Mouse (Mus musculus) ES-E14 (cell line): ENCODE data around the gene Lrmda. TPM values are rescaled to one million over a fixed set of nuclear protein-coding genes. Genes with fewer than 3 reads are reported as not detected.

ENCODE experiments used
- DNase-seq: peaks from one replicate; pipeline ENCODE4 v3.0.0-alpha.2; 2013; ENCODE audit warnings: low read depth, low spot score
- H3K27ac ChIP-seq: 2 replicates; pipeline ENCODE4 v1.5.1; 2012; ENCODE audit warnings: low read depth, mild to moderate bottlenecking, low read length, moderate library complexity, mixed read lengths; ENCODE audit not compliant: poor library complexity, insufficient read depth, severe bottlenecking
- H3K36me3 ChIP-seq: 2 replicates; pipeline ENCODE4 v1.6.1; 2012; ENCODE audit warnings: mild to moderate bottlenecking, low read length, moderate library complexity, mixed read lengths; ENCODE audit not compliant: control insufficient read depth, poor library complexity, insufficient read depth, severe bottlenecking
- H3K4me1 ChIP-seq, 2 experiments: fragments of 150-350 bp in 1 of 2; sonication (generic) in 1 of 2; 2 replicates each; pipeline ENCODE4 v1.6.1; 2012; ENCODE audit warnings: low read length in 2 of 2, mild to moderate bottlenecking in 1 of 2, mixed read lengths in 1 of 2; ENCODE audit not compliant: control insufficient read depth in 2 of 2, insufficient read depth in 2 of 2, poor library complexity in 1 of 2
- H3K4me3 ChIP-seq, 2 experiments: fragments of 150-350 bp in 1 of 2; sonication (generic) in 1 of 2; 2 replicates each; pipeline ENCODE4 v1.5.1; 2012; ENCODE audit warnings: low read length in 2 of 2, low read depth in 1 of 2, mild to moderate bottlenecking in 1 of 2, mixed read lengths in 1 of 2; ENCODE audit not compliant: insufficient read depth in 1 of 2, poor library complexity in 1 of 2, severe bottlenecking in 1 of 2
- H3K9ac ChIP-seq: 2 replicates; pipeline ENCODE4 v1.6.1; 2012; ENCODE audit warnings: low read depth, mild to moderate bottlenecking, low read length, mixed read lengths; ENCODE audit not compliant: poor library complexity, insufficient read depth, severe bottlenecking
- H3K9me3 ChIP-seq: fragments of 150-350 bp; sonication (generic); 2 replicates; pipeline ENCODE4 v1.6.1; 2012; ENCODE audit warnings: low read depth, mild to moderate bottlenecking, low read length; ENCODE audit not compliant: control insufficient read depth, insufficient read depth
- CHD2 ChIP-seq: IDR thresholded peaks from 2 replicates; pipeline ENCODE4 v1.6.1; 2014; ENCODE audit warnings: mild to moderate bottlenecking, low read depth, low read length, inconsistent platforms
- HCFC1 ChIP-seq: IDR thresholded peaks from 2 replicates; pipeline ENCODE4 v1.6.1; 2012; ENCODE audit warnings: low read length, inconsistent platforms, borderline replicate concordance; ENCODE audit not compliant: insufficient read depth
- MAFK ChIP-seq: IDR thresholded peaks from 2 replicates; pipeline ENCODE4 v1.6.1; 2014; ENCODE audit warnings: mild to moderate bottlenecking, low read depth, low read length, inconsistent platforms; ENCODE audit not compliant: insufficient read depth
- ZC3H11A ChIP-seq: IDR thresholded peaks from 2 replicates; pipeline ENCODE4 v1.6.1; 2012; ENCODE audit warnings: low read depth, mild to moderate bottlenecking, inconsistent platforms, low read length, borderline replicate concordance
- ZNF384 ChIP-seq: IDR thresholded peaks from 2 replicates; pipeline ENCODE4 v1.6.1; 2012; ENCODE audit warnings: low read depth, low read length, inconsistent platforms
- in situ Hi-C, 2 experiments: fragments of 600-800 bp; cut with MboI; formaldehyde crosslinking; loops; one replicate each; pipeline ENCODE4 v1.15.1; 2025; ENCODE audit warnings: low sequenced_read_pairs in 2 of 2, inconsistent platforms in 1 of 2; ENCODE audit not compliant: unreplicated experiment in 2 of 2
- total RNA-seq: library from RNA; depleted of rRNA; stranded (reverse); fragments of 300-350 nt; gene quantifications from 2 replicates; pipeline ENCODE4 v1.2.3, GENCODE M21; 2012

Gene Lrmda
- total RNA-seq, 1 experiment: 0.22 TPM

DNA sequence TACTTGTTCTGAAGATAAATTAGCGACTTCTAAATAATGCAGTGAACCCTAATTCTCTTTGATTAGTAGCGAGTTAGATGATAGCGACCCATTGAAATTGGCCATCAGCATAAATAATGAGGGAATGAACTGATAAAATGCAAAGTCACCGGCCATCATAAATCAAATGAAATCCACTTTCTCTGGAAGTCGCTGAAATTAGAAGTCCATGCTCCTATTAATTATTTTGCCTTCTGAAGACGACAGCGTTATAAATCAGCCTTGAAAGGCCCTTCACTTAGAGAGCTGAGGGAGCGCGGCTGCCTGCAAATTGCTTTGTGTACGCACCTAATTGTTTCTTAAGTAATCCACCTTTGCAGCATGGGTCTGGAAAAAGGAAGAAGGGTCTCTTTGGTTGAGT lies 374.1 kb downstream of the Lrmda start:
- H3K9me3 ChIP-seq: no peaks in the 10 kb centered on the region
- H3K9ac ChIP-seq: no peak overlapping the region
- no peak for TF ChIP-seq ZC3H11A
- TF ChIP-seq HCFC1: no peak
- no peak for TF ChIP-seq CHD2
- no peak for TF ChIP-seq ZNF384
- no peak for TF ChIP-seq MAFK
- DNase-seq: no peak
- H3K4me3 ChIP-seq: no peak overlapping the region
- in situ Hi-C loops: no loop called here
- H3K27ac ChIP-seq: no peak overlapping the region
- H3K36me3 ChIP-seq: no peaks in the 10 kb centered on the region
- no peaks in the 10 kb centered on the region for H3K4me1 ChIP-seq

DNA sequence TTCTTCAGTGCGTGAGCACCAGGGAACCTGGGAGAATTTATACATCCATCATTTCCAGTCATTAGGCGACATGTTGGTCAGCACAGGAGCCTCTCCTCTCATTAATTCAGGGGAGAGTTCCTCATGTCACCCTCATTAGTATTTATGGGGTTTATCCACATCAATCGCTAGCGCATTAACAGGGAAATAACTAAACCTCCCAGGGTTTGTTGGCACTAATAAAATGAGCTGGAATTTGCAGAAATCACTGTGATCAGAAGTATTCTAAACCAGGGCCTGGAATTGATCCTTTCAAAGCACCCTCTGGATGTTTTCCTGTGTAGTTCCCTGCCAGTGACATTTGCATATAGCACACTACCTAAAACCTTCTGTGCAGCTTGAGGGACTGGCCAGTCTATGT lies 382.9 kb downstream of the Lrmda start:
- no peak for DNase-seq
- in situ Hi-C loops: loop anchor here in 1 of 2 experiments (25.0 kb wide), 1 partner anchor 90 kb away; no protein-coding TSS in a partner anchor
- H3K4me3 ChIP-seq: no peak overlapping the region

DNA sequence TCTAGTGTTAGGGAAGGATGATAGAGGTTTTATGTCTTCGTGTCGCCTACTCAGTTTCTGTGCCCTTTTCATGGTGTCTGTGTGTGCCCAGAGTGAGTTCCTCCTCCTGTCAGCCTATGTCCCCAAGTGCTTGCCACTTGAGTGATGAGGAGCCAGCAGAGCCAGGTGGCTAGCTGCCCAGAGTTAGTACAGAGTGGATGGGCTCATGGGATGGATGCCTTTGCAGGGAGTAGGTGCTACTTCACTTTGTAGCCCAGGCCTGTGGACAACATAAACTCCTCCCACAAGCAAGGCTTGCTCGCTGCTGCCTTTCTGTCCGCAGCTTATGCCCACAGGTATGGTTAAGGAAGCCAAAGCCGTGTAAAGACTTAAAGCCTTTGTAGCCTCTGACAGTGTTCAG lies 387.1 kb downstream of the Lrmda start:
- TF ChIP-seq HCFC1: no peak
- no peak for TF ChIP-seq ZNF384
- no peak for TF ChIP-seq MAFK
- no peak for TF ChIP-seq CHD2
- no peak for TF ChIP-seq ZC3H11A
- no peak for DNase-seq
- Histone ChIP-seq H3K36me3 (no peaks in the 10 kb centered on the region), H3K9ac (no peak overlapping the region), H3K9me3 (no peaks in the 10 kb centered on the region), H3K4me3 (no peak overlapping the region), H3K27ac (no peak overlapping the region), H3K4me1 (no peaks in the 10 kb centered on the region)
- in situ Hi-C loops: loop anchor here in 1 of 2 experiments (25.0 kb wide), 1 partner anchor 94 kb away; no protein-coding TSS in a partner anchor

More for the DNA sequence above, 382.9 kb downstream of the Lrmda start:
- H3K9ac ChIP-seq: no peak overlapping the region
- H3K36me3 ChIP-seq: no peaks in the 10 kb centered on the region
- TF ChIP-seq CHD2: no peak
- TF ChIP-seq ZNF384: no peak
- no peaks in the 10 kb centered on the region for H3K4me1 ChIP-seq
- H3K9me3 ChIP-seq: no peaks in the 10 kb centered on the region
- H3K27ac ChIP-seq: no peak overlapping the region

DNA sequence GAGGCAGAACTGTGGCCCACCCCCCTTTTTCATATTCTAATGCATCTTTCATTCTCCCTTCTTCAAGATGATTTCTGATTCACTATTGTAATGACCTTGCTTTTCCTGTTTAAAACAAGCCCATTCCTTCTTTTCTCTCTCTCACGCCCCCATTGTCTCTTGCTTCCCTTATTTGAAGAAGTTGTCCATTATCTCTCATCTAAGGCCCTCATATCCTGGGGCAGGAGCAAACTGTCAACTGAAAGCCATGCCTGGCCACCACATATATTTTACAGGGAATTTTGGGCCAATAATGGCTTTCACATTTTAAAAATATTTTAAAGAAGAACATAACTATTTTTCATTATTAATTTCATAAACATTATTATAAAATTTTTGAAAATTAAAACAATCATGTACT lies 391.3 kb downstream of the Lrmda start:
- TF ChIP-seq HCFC1: no peak
- no peak for TF ChIP-seq CHD2
- no peak for TF ChIP-seq ZC3H11A
- no peak for TF ChIP-seq ZNF384
- TF ChIP-seq MAFK: no peak
- no peaks in the 10 kb centered on the region for H3K4me1 ChIP-seq
- no peak for DNase-seq
- H3K27ac ChIP-seq: no peak overlapping the region
- in situ Hi-C loops: loop anchor here in 1 of 2 experiments (25.0 kb wide), 1 partner anchor 99 kb away; no protein-coding TSS in a partner anchor
- no peaks in the 10 kb centered on the region for H3K36me3 ChIP-seq
- H3K9ac ChIP-seq: no peak overlapping the region
- no peak overlapping the region for H3K4me3 ChIP-seq
- H3K9me3 ChIP-seq: no peaks in the 10 kb centered on the region

DNA sequence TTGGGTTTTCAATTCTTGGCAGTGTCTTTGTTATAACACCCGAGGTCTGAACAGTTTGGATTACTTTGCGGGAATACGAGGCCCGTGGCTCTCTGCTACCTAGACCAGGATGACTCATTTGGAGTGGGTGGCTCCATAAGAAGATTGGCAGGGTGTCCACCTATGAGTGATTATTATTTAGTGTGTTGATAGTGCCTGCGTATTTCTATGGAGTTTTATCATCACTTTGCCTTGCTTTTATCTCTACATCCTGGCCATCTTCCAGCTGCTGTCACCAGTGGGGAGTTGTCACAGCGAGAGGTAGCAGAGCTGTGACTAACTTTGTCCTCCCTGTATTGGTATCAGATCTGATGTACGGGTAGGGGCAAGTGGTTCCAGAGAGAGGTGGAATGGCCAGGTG lies 393.7 kb downstream of the Lrmda start:
- no peak overlapping the region for H3K9ac ChIP-seq
- H3K27ac ChIP-seq: no peak overlapping the region
- in situ Hi-C loops: loop anchor here in 1 of 2 experiments (25.0 kb wide), 1 partner anchor 101 kb away; no protein-coding TSS in a partner anchor
- H3K36me3 ChIP-seq: no peaks in the 10 kb centered on the region
- no peaks in the 10 kb centered on the region for H3K9me3 ChIP-seq
- no peak overlapping the region for H3K4me3 ChIP-seq
- DNase-seq: no peak
- H3K4me1 ChIP-seq: no peaks in the 10 kb centered on the region
- TF ChIP-seq ZNF384 (no peak), ZC3H11A (no peak), MAFK (no peak), HCFC1 (no peak), CHD2 (no peak)
